Mouse (Mus musculus) spleen, adult 2 months (tissue): ENCODE data around the gene Slc46a3. TPM values are rescaled to one million over a fixed set of nuclear protein-coding genes. Genes with fewer than 3 reads are reported as not detected.
A peak's percentile ranks its signal among the peaks of the same experiment; 100 is the strongest.

Experiments used
- DNase-seq, 2 experiments: peaks; one replicate each; pipeline versions ENCODE4 v3.0.0 to v3.0.0-alpha.2; 2012 to 2021; ENCODE audit warnings: low spot score in 2 of 2, low read depth in 1 of 2
- H3K27ac ChIP-seq: fragments of 200-500 bp; 2 replicates; pipeline ENCODE4 v1.5.1; 2012; ENCODE audit warnings: low read length, inconsistent platforms; ENCODE audit not compliant: insufficient read depth
- H3K27me3 ChIP-seq: fragments of 200-500 bp; 2 replicates; pipeline ENCODE4 v1.6.1; 2012; ENCODE audit warnings: mild to moderate bottlenecking, moderate library complexity, low read length, inconsistent platforms; ENCODE audit not compliant: control insufficient read depth, insufficient read depth
- H3K36me3 ChIP-seq: fragments of 200-500 bp; 2 replicates; pipeline ENCODE4 v1.6.1; 2012; ENCODE audit warnings: mild to moderate bottlenecking, low read length, inconsistent platforms; ENCODE audit not compliant: control insufficient read depth, insufficient read depth
- H3K4me1 ChIP-seq: fragments of 200-500 bp; 2 replicates; pipeline ENCODE4 v1.6.1; 2011; ENCODE audit warnings: inconsistent platforms; ENCODE audit not compliant: control insufficient read depth, insufficient read depth, insufficient read length
- H3K4me3 ChIP-seq: fragments of 200-500 bp; 2 replicates; pipeline ENCODE4 v1.5.1; 2011; ENCODE audit warnings: mild to moderate bottlenecking, inconsistent platforms; ENCODE audit not compliant: insufficient read depth, insufficient read length; ENCODE audit errors: extremely low read depth
- CTCF ChIP-seq: fragments of 200-500 bp; IDR thresholded peaks from 2 replicates; pipeline ENCODE4 v1.5.1; 2011; ENCODE audit warnings: mild to moderate bottlenecking, inconsistent platforms; ENCODE audit not compliant: insufficient read depth, insufficient read length, insufficient replicate concordance; ENCODE audit errors: extremely low read depth
- POLR2A ChIP-seq: fragments of 200-500 bp; IDR thresholded peaks from 2 replicates; pipeline ENCODE4 v1.6.1; 2011; ENCODE audit warnings: low read depth, low read length, inconsistent platforms
- WGBS: fragments of 180-500 bp; shearing (Covaris S2); methylation state at CpG from one replicate; pipeline ENCODE4 v1.1.7; 2018; 5-methylcytosine and 5-hydroxymethylcytosine counted together
- polyA plus RNA-seq: library from polyadenylated mRNA; depleted of rRNA; stranded (reverse); fragments of >200 nt; gene quantifications from 2 replicates; pipeline ENCODE4 v1.2.3, GENCODE M21; 2012

Gene Slc46a3
- polyA plus RNA-seq, 1 experiment: 98.0 TPM

- DNase-seq: peak in 1 of 2 experiments; percentile 47
- 5% methylated on average over 16 of the region's 16 CpGs for WGBS
These were observed 1.0 kb upstream of the Slc46a3 start for GRCm38 (mm10) chr5:147895436-147896198.

GRCm38 (mm10) chr5:147893766-147894454, 705 bp downstream of the Slc46a3 start:
- Histone ChIP-seq H3K27ac (peak overlapping the region; percentile 80), H3K27me3 (no peaks in the 10 kb centered on the region), H3K4me1 (peaks cover 8% of the 10 kb centered on the region; the same call in 1 of the 2 replicates), H3K4me3 (peak overlapping the region; percentile 80), H3K36me3 (no peaks in the 10 kb centered on the region)
- WGBS: 10% methylated on average over 25 of the region's 25 CpGs
- TF ChIP-seq CTCF (no peak), POLR2A (no peak)
- peak in 1 of 2 experiments; percentile 21 for DNase-seq

More at GRCm38 (mm10) chr5:147895436-147896198, 1.0 kb upstream of the Slc46a3 start:
- no peaks in the 10 kb centered on the region for H3K27me3 ChIP-seq
- TF ChIP-seq CTCF (no peak), POLR2A (no peak)
- H3K27ac ChIP-seq: peak overlapping the region; percentile 79
- H3K36me3 ChIP-seq: no peaks in the 10 kb centered on the region
- H3K4me3 ChIP-seq: peak overlapping the region; percentile 80
- peaks cover 11% of the 10 kb centered on the region; the same call in 1 of the 2 replicates for H3K4me1 ChIP-seq

DNA sequence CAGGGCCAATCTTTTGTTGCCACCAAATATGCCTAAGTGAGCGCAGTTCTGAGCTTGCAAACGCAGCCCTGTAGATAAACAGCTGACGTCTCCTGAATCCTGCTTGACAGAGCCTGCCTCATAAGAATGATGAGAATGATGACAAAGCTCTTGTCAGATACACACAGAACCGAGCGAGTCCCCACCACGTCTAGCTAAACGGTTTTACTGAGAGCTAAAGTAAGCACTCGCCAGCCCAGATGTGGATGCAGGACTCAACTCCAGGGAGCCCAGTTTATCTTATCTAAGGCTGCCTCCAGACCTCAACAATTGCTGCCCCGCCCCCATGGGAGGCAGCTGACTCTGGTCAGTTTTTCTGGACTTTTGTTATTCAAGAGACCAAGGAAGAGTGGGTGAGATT, 1.5 kb downstream of the Slc46a3 start:
- H3K4me1 ChIP-seq: peaks cover 8% of the 10 kb centered on the region; the same call in 1 of the 2 replicates
- no peak for DNase-seq
- no peaks in the 10 kb centered on the region for H3K27me3 ChIP-seq
- TF ChIP-seq CTCF: no peak
- TF ChIP-seq POLR2A: no peak
- no peaks in the 10 kb centered on the region for H3K36me3 ChIP-seq
- no peak overlapping the region for H3K4me3 ChIP-seq
- H3K27ac ChIP-seq: no peak overlapping the region
- 76% methylated on average over 9 of the region's 9 CpGs for WGBS

DNA sequence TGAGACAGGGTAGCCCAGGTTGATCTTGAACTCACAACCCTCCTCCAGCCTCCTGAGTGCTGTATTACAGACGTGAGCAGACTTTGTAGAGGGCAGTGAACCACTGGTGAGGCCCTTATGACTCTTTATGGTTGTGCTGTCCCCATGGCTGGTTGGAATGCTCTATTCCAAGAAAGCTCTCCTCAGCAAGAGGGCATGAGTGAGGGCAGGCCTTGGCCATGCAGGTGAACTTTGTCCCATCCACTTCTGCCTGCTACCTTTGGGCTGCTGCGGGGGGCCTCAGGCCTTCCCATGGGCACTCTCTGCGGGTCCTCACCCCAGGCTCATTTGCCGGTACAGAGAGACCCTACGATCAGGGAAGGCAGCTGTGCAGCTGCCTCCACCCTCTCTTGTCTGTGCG, 1.9 kb downstream of the Slc46a3 start:
- Histone ChIP-seq H3K4me1 (peaks cover 8% of the 10 kb centered on the region; the same call in 1 of the 2 replicates), H3K4me3 (no peak overlapping the region), H3K27ac (no peak overlapping the region), H3K36me3 (no peaks in the 10 kb centered on the region), H3K27me3 (no peaks in the 10 kb centered on the region)
- DNase-seq: no peak
- no peak for TF ChIP-seq POLR2A
- TF ChIP-seq CTCF: no peak
- 87% methylated on average over 6 of the region's 6 CpGs for WGBS

DNA sequence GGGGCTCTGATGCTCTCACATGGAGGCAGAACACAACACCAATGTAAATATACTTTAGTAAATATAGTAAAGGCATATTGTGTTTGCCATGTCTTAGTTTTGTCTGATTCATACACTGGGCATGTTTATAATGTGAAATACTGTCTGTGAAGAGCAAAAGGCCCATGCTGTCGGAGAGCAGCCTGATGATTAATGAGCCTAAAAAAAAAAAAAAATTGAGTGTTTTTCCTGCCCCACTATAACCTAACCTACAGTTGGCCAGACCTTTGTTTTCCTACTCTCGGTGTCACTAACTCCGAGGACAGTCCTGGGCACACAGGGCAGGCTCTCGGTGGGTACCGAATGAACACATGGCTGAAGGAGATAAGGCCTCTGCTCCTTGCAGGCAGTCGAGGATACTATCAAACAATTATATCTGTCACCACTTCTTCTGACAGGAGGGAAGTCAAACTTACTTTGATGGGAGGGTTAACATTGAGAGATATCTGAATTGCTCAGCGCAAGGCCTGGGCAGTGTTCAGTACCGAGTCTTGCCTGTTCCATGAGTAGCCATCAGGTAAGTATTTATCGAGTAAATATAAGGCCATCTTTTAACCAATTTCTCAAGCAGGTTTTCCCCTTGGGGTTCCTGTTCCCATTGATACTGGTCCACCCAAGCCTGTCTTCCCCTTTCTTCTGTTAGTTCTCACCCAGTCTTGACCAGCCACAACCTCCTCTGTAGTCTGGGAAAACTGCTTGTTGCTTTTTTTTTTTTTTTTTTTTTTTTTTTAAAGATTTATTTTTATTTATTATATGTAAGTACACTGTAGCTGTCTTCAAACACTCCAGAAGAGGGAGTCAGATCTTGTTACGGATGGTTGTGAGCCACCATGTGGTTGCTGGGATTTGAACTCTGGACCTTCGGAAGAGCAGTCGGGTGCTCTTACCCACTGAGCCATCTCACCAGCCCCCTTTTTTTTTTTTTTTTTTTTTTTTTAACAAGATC, 6.0 kb downstream of the Slc46a3 start:
- DNase-seq: no peak
- no peak for TF ChIP-seq CTCF
- TF ChIP-seq POLR2A: no peak
- Histone ChIP-seq H3K4me3 (no peak overlapping the region), H3K27ac (no peak overlapping the region), H3K36me3 (peaks cover 11% of the 10 kb centered on the region), H3K4me1 (no peaks in the 10 kb centered on the region), H3K27me3 (no peaks in the 10 kb centered on the region)
- WGBS: 70% methylated on average over 10 of the region's 12 CpGs

DNA sequence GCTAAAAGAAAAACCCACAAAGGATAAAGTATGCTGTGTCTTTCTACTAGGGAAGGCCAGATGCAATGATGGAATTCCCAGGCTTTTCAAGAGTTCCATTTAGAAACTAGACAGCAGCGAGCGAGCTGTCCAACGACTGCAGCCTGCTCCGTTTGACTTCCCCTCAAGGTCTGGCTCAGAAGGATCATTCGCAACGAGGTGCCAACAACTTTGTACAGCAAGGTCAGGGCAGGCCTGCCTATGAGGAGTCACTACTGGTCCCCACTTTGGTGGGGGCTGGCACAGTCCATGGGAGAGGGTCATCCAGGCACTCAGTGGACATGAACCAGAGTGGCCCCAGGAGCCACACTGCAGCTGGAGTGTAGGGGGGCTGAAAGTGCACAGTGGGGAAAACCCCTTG, 11.0 kb downstream of the Slc46a3 start:
- no peak for TF ChIP-seq CTCF
- TF ChIP-seq POLR2A: no peak
- DNase-seq: no peak
- Histone ChIP-seq H3K27me3 (no peaks in the 10 kb centered on the region), H3K27ac (no peak overlapping the region), H3K4me3 (no peak overlapping the region), H3K4me1 (no peaks in the 10 kb centered on the region), H3K36me3 (peaks cover 31% of the 10 kb centered on the region)
- 75% methylated on average over 6 of the region's 6 CpGs for WGBS
